Mouse (Mus musculus) limb, embryonic 14.5 days (tissue): Measurements from ENCODE around the gene Zfp51. TPM values are rescaled to one million over a fixed set of nuclear protein-coding genes. Genes with fewer than 3 reads are reported as not detected.
"Not testable (repeated sequence)": the region's sequence is repeated elsewhere in the genome, so short reads cannot be mapped to it uniquely, and the experiment has no call there.

ENCODE experiments used
- ATAC-seq: fragments of 200-750 bp; cut with Nextera tagmentation; 2 replicates; pipeline ENCODE4 v1.8.0; 2017; ENCODE audit warnings: low read depth, moderate number of reproducible peaks, moderate TSS enrichment; ENCODE audit not compliant: low FRiP score
- DNase-seq: peaks from one replicate; pipeline ENCODE4 v3.0.0-alpha.2; 2015; ENCODE audit warnings: low spot score
- H3K27ac ChIP-seq: fragments of 300-500 bp; sonication (generic); replicated peaks from 2 replicates; pipeline ENCODE4 v1.5.1; 2014; ENCODE audit warnings: low read depth, mild to moderate bottlenecking, low read length, moderate library complexity, mixed read lengths
- H3K27me3 ChIP-seq: fragments of 300-500 bp; sonication (generic); 2 replicates; pipeline ENCODE4 v1.6.1; 2014; ENCODE audit warnings: low read length, mixed read lengths; ENCODE audit not compliant: control insufficient read depth, insufficient read depth
- H3K36me3 ChIP-seq: fragments of 300-500 bp; sonication (generic); 2 replicates; pipeline ENCODE4 v1.6.1; 2014; ENCODE audit warnings: mild to moderate bottlenecking, low read length, moderate library complexity, mixed read lengths; ENCODE audit not compliant: control insufficient read depth, insufficient read depth
- H3K4me1 ChIP-seq: fragments of 300-500 bp; sonication (generic); 2 replicates; pipeline ENCODE4 v1.6.1; 2014; ENCODE audit warnings: antibody characterized with exemption, low read length, mixed read lengths; ENCODE audit not compliant: control insufficient read depth, insufficient read depth
- H3K4me2 ChIP-seq: fragments of 300-500 bp; sonication (generic); replicated peaks from 2 replicates; pipeline ENCODE4 v1.6.1; 2014; ENCODE audit warnings: low read depth, mild to moderate bottlenecking, low read length, moderate library complexity; ENCODE audit not compliant: severe bottlenecking
- H3K4me3 ChIP-seq: fragments of 300-500 bp; sonication (generic); replicated peaks from 2 replicates; pipeline ENCODE4 v1.5.1; 2014; ENCODE audit warnings: low read length
- H3K9ac ChIP-seq: fragments of 300-500 bp; sonication (generic); 2 replicates; pipeline ENCODE4 v1.6.1; 2014; ENCODE audit warnings: mild to moderate bottlenecking, low read depth, low read length, moderate library complexity; ENCODE audit not compliant: severe bottlenecking
- H3K9me3 ChIP-seq: fragments of 300-500 bp; sonication (generic); 2 replicates; pipeline ENCODE4 v1.6.1; 2016; ENCODE audit warnings: low read length; ENCODE audit not compliant: control insufficient read depth
- POLR2A ChIP-seq: fragments of 200-500 bp; IDR thresholded peaks from 2 replicates; pipeline ENCODE4 v1.8.0; 2012; ENCODE audit warnings: inconsistent platforms, mild to moderate bottlenecking, moderate library complexity, borderline replicate concordance; ENCODE audit not compliant: insufficient read depth, insufficient read length; ENCODE audit errors: extremely low read depth
- WGBS: fragments of 180-500 bp; shearing (Covaris S2); extraction: QIAGEN DNeasy Blood & Tissue Kit; methylation state at CpG from one replicate; pipeline ENCODE4 v1.1.7; 2014; 5-methylcytosine and 5-hydroxymethylcytosine counted together
- polyA plus RNA-seq, 2 experiments: library from polyadenylated mRNA; depleted of rRNA in 1 of 2; stranded (reverse) in 1 of 2; unstranded in 1 of 2; fragments of >200 nt; fragmentation: Nextera tagmentation in 1 of 2; extraction: Ambion mirVana in 1 of 2; gene quantifications; 2 replicates each; pipeline versions ENCODE4 v1.2.1 to v1.2.3; 2012 to 2014

The Zfp51 gene
- polyA plus RNA-seq (2012; rRNA removed) (5.4 and 7.1 TPM in 2 replicates), polyA plus RNA-seq (2014; fragmentation: Nextera tagmentation; extraction: Ambion mirVana) (14.7 and 16.6 TPM in 2 replicates)

DNA sequence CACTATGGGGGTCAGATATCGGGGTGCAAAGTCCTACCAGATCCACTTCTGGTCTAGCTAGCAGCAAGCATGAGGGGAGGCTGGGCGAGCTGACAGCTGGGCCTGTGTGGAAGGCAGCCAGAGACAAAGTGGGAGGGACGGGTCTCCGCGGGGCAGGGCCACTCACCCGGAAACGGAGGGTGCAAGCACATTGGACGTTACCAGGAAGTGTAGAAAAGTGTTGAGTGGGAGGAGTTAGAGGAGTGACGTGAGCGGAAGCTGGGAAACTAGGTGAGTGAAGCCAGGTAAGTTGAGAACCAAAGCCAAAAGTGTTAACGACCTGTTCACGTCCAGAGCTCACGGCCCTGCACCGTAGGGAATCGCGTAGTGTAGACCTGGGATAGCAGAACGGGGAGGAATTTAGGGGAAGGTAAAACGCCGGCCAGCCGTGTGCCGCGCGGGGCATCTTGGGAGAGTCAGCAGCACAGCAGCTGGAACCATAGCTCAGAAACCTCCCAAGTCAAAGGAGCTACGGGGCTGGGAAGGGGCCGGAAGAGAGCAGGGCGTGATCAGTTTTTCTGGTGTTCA, at the start of gene Zfp51:
Gene Zfp51 (plus strand): TSS at position 237 of the 567 bp plus-strand sequence.
- Histone ChIP-seq H3K36me3 (no peaks in the 10 kb centered on the region; the same call in 1 of the 2 replicates), H3K27me3 (no peaks in the 10 kb centered on the region), H3K4me1 (peaks cover 7% of the 10 kb centered on the region; the same call in 1 of the 2 replicates), H3K4me3 (peak within 1 kb of the TSS; percentile 67), H3K9ac (peak within 1 kb of the TSS; percentile 65), H3K27ac (peak within 1 kb of the TSS; percentile 92), H3K4me2 (peak within 1 kb of the TSS; percentile 85), H3K9me3 (no peaks in the 10 kb centered on the region)
- ATAC-seq = peak; percentile 100
- peak; percentile 93 for DNase-seq
- under 1% methylated on average over 26 of the region's 26 CpGs for WGBS
- peak; percentile 70; the same call in 1 of the 2 replicates for TF ChIP-seq POLR2A

DNA sequence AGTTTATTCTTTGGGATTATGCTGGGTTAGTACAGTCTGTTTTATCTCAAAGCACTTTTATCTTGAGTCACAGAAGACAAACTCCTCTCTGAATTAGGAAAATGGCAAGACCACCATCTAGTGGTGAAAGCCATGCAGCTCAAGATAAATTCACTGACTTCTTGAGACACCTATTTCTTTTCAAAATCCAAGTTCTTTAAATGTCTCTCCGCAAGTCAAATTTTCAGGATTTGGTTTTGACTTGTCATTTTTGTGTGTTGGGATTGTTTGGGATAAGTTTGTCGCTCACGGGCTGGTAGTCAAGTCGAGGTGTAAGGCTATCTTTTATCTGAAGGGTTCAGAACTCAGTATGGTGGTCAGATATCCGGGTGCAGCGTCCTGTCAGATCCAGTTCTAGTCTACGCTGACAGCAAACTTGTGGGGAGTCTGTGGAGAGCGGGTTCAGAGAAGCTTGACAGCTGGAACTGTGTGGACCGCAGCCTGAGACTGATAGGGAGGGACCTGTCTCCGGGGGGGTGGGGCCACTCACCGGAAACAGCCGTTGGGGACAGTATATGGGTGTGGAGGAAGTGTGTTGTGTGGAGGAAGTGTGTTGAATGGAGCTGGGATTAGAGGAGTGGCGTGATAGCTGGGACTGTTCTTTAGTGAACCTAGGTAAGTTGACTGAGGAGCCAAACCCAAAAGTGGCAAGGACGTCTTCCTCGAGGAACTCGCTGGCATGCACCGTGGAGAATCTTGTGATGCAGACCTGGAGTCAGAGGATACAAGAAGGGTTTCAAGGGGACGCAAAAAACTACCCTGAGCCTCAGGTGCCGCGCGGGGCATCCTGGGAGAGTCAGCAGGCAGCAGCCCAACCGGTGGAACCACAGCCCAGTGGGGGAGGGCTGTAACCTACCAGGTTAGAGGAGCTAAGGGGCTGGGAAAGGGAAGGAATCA, 27.2 kb upstream of the Zfp51 start, which contains the start of gene Zfp54:
Gene Zfp54 (plus strand): TSS at position 564 of the 936 bp plus-strand sequence.
- H3K36me3 ChIP-seq = no peaks in the 10 kb centered on the region
- peak; percentile 75 for DNase-seq
- WGBS = under 1% methylated on average over 22 of the region's 22 CpGs
- H3K9me3 ChIP-seq = no peaks in the 10 kb centered on the region
- peak within 1 kb of the TSS; percentile 44 for H3K27ac ChIP-seq
- peak within 1 kb of the TSS; percentile 89 for H3K4me2 ChIP-seq
- peak within 1 kb of the TSS; percentile 60 for H3K9ac ChIP-seq
- H3K27me3 ChIP-seq = no peaks in the 10 kb centered on the region
- ATAC-seq = peak; percentile 93
- TF ChIP-seq POLR2A = no peak
- peaks cover 2% of the 10 kb centered on the region; the same call in 1 of the 2 replicates for H3K4me1 ChIP-seq
- H3K4me3 ChIP-seq = peak within 1 kb of the TSS; percentile 44

DNA sequence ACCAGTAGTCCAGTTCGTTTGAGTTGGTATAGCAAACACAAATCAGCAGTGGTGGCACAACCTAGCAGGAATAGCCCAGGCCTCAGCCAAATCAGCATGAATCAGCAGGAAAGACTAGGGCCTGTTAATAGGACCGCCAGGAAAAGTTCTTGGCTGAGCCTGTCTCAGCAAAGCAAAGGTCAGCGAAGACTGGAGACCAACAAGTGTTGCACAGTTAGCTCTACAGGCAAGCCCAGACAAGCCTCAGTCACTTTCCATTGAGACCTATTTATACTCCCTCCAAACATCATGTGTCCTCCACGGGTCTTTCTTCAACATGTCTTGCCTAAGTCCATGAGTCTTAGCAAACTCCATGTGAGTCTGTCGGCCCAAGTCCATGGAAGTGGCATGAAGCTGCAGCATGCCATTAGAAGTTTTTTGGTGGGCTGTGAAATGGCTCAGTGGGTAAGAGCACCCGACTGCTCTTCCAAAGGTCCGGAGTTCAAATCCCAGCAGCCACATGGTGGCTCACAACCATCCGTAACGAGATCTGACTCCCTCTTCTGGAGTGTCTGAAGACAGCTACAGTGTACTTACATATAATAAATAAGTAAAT, 11.3 kb upstream of the Zfp51 start:
- H3K9me3 ChIP-seq, H3K36me3 ChIP-seq, H3K4me1 ChIP-seq, H3K4me2 ChIP-seq, H3K27me3 ChIP-seq, H3K4me3 ChIP-seq, ATAC-seq, H3K9ac ChIP-seq, DNase-seq, H3K27ac ChIP-seq: not testable (repeated sequence)
- 72% methylated on average over 9 of the region's 9 CpGs for WGBS

DNA sequence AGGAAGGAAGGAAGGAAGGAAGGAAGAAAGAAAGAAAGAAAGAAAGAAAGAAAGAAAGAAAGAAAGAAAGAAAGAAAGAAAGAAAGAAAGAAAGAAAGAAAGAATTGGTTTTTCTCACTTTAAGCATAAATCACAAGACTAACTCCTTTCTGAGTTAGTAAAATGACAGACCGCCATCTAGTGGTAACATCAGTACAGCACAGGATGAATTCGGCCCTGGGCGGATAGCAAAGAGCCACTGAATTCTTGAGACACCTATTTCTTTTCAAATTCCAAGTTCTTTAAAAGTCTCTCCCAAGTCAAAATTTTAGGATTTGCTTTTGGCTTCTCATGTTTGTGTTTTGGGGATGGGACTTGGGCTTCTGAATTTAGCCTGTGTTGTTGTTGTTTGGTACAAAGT, 505 bp upstream of the Zfp51 start:
- Histone ChIP-seq H3K4me1 (peaks cover 7% of the 10 kb centered on the region; the same call in 1 of the 2 replicates), H3K4me2 (peak overlapping the region; percentile 85), H3K36me3 (no peaks in the 10 kb centered on the region; the same call in 1 of the 2 replicates), H3K9ac (no peak overlapping the region; the same call in none of the 2 replicates), H3K27ac (peak overlapping the region; percentile 92), H3K27me3 (no peaks in the 10 kb centered on the region), H3K9me3 (no peaks in the 10 kb centered on the region), H3K4me3 (peak overlapping the region; percentile 67)
- DNase-seq (peak; percentile 89), ATAC-seq (peak; percentile 75)
- WGBS = 0% methylated on average over 3 of the region's 3 CpGs
- no peak for TF ChIP-seq POLR2A

DNA sequence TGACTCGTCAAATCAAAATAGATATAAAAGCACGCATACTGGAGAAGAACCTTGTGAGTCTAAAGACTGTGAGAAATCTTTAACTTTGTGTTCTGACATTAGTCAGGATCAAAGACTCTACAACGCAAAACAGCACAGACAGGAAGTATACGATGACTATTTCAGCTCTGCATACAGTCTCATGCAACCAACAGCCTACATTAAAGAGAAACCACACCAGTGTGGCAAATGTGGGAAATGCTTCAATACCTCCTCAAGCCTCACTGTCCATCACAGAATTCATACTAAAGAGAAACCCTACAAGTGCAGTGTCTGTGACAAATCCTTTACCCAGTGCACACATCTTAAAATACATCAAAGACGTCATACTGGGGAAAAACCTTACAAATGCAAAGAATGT, 13.4 kb downstream of the Zfp51 start:
- no peak overlapping the region for H3K27ac ChIP-seq
- H3K4me2 ChIP-seq = no peak overlapping the region
- no peak overlapping the region for H3K9ac ChIP-seq
- ATAC-seq (no peak), DNase-seq (no peak)
- no peaks in the 10 kb centered on the region for H3K9me3 ChIP-seq
- no peaks in the 10 kb centered on the region for H3K27me3 ChIP-seq
- H3K36me3 ChIP-seq = peaks cover 33% of the 10 kb centered on the region
- H3K4me1 ChIP-seq = no peaks in the 10 kb centered on the region
- TF ChIP-seq POLR2A = no peak
- H3K4me3 ChIP-seq = no peak overlapping the region
- WGBS = 94% methylated on average over 5 of the region's 5 CpGs
